Mouse (Mus musculus) small intestine, adult 10 weeks (tissue): ENCODE results near the gene Tut7. TPM values are rescaled to one million over a fixed set of nuclear protein-coding genes. Genes with fewer than 3 reads are reported as not detected.

Experiments
- polyA plus RNA-seq: library from polyadenylated mRNA; stranded (reverse); fragments of 350-450 nt; fragmentation: Illumina TruSeq; extraction: RNeasy Lipid Tissue Mini Kit (QIAGEN cat#74804); gene quantifications from one replicate; pipeline ENCODE4 v1.2.3, GENCODE M21; 2014; ENCODE audit warnings: low replicate concordance

The Tut7 gene
- polyA plus RNA-seq = 228 TPM

DNA sequence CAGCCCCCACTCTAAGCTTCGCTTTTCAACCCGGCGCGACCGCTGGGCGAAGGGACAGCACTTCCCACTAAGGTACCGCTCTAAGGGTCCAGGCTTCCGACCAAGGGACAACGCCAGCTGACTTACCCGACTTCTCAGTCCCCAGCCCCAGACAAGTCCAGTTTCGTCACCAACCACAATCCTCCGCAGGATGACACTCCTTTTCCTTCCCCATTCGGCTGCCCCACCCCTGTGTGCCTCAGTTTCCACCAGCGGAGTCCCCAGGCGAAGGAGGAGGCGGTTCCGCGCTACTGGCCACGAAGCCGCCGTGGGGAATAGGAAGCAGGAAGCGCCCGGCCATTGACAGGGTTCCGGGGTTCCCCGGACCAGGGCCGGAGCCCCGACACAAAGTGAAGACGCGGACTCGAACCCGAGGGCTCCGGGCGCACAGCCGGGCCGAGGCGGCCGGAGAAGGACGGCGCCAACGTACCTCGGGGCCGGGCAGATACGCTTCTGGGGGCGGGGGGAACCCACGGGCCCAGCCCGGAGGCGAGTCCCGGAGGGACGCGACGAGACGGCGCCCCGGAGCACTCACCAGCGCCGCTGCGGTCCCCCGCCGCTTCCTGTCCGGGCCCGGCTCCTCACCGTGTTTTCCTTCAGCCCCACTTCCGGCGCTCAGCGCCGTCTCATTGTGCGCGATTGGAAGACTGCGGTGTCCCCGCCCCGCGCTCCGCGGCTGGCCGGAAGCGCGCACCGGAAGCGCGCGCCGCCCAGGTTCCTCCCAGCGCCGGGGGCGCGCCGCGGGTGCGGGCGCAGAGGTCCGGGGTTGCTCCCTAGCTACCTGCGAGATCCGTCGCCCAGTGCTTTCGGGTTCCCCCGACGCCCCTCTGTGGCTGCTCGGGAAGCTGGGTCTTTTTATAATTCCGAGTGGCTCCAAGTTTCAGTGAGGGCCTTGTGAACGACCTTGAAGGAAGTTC is at the start of gene Tut7:
TSS of gene Tut7 (minus strand) at position 641 of the 956 bp plus-strand sequence.

DNA sequence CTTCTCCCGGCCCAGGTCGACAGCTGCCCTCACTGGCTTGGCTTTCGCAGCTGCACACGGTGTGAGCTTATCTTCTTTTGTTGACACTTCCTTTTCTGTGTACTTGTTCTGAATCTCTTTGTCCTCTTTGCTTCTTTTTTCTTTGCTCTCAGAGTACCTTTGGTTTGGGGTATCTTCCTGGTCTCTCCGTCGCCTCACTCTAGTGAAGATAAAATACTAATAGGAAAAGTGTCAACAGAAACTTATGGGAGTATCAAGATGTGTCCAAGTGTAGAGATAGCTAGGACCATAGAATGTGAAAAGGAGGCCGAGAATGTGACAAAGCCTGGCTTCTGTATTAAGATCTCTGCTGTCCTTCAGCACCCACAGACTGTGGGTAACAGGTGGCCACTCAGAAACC is 40.8 kb downstream of the Tut7 start, which contains the start of gene Gm49354:
TSS of gene Gm49354 (minus strand) at position 101 of the 400 bp plus-strand sequence.

DNA sequence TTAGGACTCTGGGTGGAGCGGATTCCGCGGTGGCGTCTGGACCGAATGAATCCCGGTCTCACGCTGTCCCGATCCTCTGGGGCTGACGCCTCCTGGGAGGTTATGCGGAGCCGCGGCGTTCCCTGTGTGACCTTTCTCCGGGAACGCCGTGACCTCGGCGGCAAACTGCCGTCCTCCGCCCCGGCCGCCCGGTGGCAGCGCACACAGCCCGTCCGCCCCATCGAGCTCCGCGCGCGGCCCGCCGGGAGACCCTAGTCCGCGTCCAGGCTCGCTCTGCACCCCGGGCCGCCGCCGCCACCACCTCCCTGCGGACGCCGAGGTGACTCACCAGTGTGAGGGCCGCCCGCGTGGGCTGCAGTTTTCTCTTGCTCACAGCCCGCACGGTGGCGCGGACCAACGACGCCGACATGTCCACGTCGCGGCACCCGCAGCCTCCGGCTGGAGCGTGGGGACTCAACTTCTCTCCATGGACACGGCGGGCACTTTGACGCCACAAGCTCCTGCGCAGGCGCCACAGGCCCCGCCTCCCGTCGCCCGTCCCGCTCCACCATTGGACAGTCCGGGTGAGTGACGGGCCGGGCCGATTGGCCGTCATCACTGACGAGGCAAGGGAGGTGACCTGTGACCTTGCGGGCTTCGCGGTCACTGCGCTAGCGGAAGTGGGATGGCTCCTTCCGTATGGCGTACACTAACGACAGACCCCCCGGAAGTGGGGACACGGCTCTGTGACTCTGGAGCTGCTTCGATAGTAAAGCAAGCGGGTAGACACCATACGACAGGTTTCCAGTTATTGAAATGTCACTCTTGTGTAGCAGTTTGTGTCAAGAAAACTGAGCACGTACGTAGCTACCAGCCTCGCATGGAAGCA is 53.4 kb downstream of the Tut7 start, which contains the start of gene Isca1:
TSS of gene Isca1 (minus strand) at position 515 of the 868 bp plus-strand sequence.

DNA sequence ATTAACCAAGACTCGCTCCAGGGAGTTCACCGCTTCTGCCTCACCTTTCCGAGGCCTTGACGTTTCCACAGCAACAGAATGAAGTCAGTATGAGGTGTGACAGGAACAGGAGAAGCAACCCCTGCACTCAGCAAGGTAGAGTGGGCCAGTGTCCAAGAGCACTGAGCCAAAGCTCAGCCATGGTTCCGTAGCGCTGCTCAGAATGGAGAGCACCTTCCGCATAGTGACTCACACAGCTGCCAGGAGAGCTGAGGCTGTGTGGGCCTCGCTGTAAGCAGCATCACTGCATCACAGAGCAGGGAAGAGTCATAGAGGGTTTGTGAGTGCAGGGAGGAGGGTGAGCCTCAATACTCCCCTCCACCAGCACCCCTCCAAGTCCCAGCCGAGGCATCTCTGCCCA is 76.2 kb downstream of the Tut7 start, which contains the start of gene 1700014D04Rik:
TSS of gene 1700014D04Rik (minus strand) at position 42 of the 400 bp plus-strand sequence.

DNA sequence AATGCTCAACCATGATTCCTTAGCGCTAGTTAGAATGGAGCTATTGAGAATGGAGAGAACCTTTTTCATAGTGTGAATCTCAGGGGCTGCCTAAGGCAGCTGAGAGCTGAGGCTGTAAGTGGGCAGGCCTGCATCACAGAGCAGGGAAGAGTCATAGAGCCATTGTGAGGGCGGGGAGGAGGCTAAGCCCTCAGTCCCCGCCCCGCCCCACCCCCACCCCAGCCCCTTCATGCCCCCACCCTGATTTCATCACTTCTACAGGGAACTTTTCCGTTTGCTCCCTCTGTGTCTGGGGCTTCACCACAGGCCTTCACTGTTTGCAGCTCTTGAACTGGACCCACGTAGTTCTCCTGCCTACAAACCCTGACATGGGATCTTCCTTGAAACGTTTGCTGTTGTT is 91.3 kb downstream of the Tut7 start, which contains the start of gene Spata31d1d:
TSS of gene Spata31d1d (minus strand) at position 101 of the 400 bp plus-strand sequence.

Other genes starting within 250 kb of the Tut7 start
- 12.4 TPM for gene Agtpbp1, start 237.9 kb downstream of the Tut7 start, polyA plus RNA-seq
- 256 TPM for gene Naa35, start 237.9 kb downstream of the Tut7 start, polyA plus RNA-seq
- gene Golm1, start 147.3 kb downstream of the Tut7 start, polyA plus RNA-seq = 72.8 TPM
- gene 4921517D22Rik, start 129.0 kb downstream of the Tut7 start, polyA plus RNA-seq = not detected
- gene Spata31d1a, start 112.8 kb downstream of the Tut7 start, polyA plus RNA-seq = not detected
- not detected for gene Spata31d1b, start 110.9 kb downstream of the Tut7 start, polyA plus RNA-seq
- gene Spata31d1d, start 91.4 kb downstream of the Tut7 start, polyA plus RNA-seq = not detected
- not detected for gene 1700014D04Rik, start 76.4 kb downstream of the Tut7 start, polyA plus RNA-seq
- gene Isca1, start 53.3 kb downstream of the Tut7 start, polyA plus RNA-seq = 90.1 TPM
- gene Gm49354, start 40.9 kb downstream of the Tut7 start, polyA plus RNA-seq = not detected